Mouse (Mus musculus): Measurements from ENCODE around the gene Tnfrsf25. TPM values are rescaled to one million over a fixed set of nuclear protein-coding genes. Genes with fewer than 3 reads are reported as not detected.

The Tnfrsf25 gene
- polyA plus RNA-seq, 1 experiment from 2014 or later: 0.83 TPM

DNA sequence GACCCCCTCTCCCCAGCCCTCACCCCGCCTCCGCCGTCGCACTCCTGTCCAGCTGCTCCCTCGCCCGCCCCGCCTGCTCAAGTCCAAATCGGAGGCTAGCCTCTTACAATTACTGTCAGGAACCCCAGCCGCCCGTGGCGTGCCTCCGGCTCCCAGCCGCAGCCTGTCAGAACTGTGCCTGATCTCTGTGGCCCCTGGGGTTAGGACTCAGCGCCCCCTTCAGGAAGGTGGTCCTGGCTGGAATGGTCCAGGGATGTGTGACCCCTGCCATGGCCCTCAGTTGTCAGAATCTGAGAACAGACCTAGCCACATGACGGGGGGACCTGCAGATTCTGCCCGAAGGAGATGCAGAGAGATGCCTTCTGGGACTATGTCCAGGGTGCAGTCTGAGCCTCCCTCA is 1.7 kb upstream of the Tnfrsf25 start:
- ATAC-seq (replicated peaks; ENCODE audit: low FRiP score, low read depth): no peak

DNA sequence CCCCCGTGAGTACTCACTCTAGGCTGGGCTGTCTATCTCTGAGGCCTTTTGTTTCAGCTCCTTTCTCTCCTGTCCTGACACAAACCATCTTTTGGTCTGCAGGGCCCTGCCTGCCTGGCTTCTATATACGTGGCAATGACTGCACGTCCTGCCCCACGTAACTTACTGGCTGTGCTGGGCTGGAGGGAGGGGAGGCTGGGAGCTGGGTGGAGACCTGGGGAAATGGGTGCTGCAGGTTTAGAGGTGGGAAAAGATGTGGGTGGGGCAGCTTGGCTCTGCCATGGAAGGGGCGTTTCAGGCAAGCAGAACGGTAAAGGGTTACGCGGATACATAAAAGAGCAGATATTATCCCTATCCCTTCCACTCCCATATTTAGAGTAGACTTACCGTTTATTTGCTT is 1.8 kb downstream of the Tnfrsf25 start:
- Histone ChIP-seq H3K9ac (ENCODE audit: low read depth, low read length) (no peak overlapping the region), H3K27me3 (ENCODE audit: insufficient read depth, low read length) (peaks cover 18% of the 10 kb centered on the region; the same call in 1 of the 2 replicates), H3K4me2 (ENCODE audit: low read length) (no peak overlapping the region), H3K27ac (no peak overlapping the region), H3K4me3 (replicated peaks; ENCODE audit: low read depth, low read length) (no peak overlapping the region), H3K9me3 (replicated peaks; ENCODE audit: low read length) (no peaks in the 10 kb centered on the region), H3K4me1 (replicated peaks; ENCODE audit: insufficient read depth, low read length) (peaks cover 23% of the 10 kb centered on the region), H3K36me3 (ENCODE audit: insufficient read depth, low read length) (peaks cover 8% of the 10 kb centered on the region; the same call in 1 of the 2 replicates)
- no peak for DNase-seq (ENCODE audit: low spot score)
- ATAC-seq (replicated peaks; ENCODE audit: low FRiP score, low read depth): no peak
- 77% methylated on average over 9 of the region's 9 CpGs for WGBS
- no peak for TF ChIP-seq CTCF (IDR thresholded peaks at IDR 0.05; ENCODE audit: low read depth)

More for the DNA sequence above, 1.7 kb upstream of the Tnfrsf25 start:
- peaks cover 17% of the 10 kb centered on the region; the same call in 1 of the 2 replicates for H3K36me3 ChIP-seq (ENCODE audit: insufficient read depth, low read length)
- DNase-seq (ENCODE audit: low spot score): no peak
- H3K9ac ChIP-seq (ENCODE audit: low read depth, low read length): no peak overlapping the region
- H3K27ac ChIP-seq: no peak overlapping the region
- H3K27me3 ChIP-seq (ENCODE audit: insufficient read depth, low read length): no peaks in the 10 kb centered on the region
- H3K4me2 ChIP-seq (ENCODE audit: low read length): no peak overlapping the region
- no peaks in the 10 kb centered on the region for H3K9me3 ChIP-seq (replicated peaks; ENCODE audit: low read length)
- peaks cover 12% of the 10 kb centered on the region for H3K4me1 ChIP-seq (replicated peaks; ENCODE audit: insufficient read depth, low read length)
- peak; percentile 26 for TF ChIP-seq CTCF (IDR thresholded peaks at IDR 0.05; ENCODE audit: low read depth)
- no peak overlapping the region for H3K4me3 ChIP-seq (replicated peaks; ENCODE audit: low read depth, low read length)
- 76% methylated on average over 16 of the region's 16 CpGs for WGBS

DNA sequence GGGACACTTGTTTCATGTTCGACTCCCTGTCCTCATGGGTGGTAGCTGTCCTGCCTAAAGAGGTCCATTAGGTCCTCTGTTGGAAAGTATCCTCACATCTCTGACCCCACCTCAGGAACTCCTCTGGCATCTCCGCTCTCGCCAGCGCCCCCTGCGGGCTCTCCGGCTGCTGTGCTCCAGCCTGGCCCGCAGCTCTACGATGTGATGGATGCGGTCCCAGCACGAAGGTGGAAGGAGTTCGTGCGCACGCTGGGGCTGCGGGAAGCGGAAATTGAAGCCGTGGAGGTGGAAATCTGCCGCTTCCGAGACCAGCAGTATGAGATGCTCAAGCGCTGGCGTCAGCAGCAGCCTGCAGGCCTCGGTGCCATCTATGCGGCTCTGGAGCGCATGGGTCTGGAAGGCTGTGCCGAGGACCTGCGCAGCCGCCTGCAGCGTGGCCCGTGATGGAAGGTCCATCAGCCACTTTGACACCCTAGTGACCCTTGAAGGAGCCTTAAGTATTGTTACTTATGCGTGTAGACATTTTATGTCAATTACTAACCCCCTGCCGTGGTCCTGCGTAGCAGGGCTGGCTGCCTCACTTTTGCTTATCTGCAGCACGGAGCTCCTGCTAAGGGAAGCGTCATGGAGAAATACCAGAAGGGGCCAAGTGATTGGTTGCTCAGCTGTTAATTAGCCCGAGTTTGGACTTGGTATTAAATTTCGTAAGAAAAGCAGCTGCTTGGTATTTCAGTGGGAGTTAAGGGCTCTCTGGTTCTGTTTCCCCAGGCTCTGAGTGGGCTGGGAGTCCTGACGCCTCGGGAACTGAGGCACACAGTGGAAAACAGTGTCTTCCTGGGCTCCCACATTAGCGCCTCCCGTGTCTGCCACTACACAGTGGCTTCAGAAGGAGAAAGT is 3.9 kb downstream of the Tnfrsf25 start:
- peak overlapping the region; percentile 49 for H3K4me2 ChIP-seq (ENCODE audit: low read length)
- 9% methylated on average over 39 of the region's 39 CpGs for WGBS
- peak; percentile 81 for DNase-seq (ENCODE audit: low spot score)

DNA sequence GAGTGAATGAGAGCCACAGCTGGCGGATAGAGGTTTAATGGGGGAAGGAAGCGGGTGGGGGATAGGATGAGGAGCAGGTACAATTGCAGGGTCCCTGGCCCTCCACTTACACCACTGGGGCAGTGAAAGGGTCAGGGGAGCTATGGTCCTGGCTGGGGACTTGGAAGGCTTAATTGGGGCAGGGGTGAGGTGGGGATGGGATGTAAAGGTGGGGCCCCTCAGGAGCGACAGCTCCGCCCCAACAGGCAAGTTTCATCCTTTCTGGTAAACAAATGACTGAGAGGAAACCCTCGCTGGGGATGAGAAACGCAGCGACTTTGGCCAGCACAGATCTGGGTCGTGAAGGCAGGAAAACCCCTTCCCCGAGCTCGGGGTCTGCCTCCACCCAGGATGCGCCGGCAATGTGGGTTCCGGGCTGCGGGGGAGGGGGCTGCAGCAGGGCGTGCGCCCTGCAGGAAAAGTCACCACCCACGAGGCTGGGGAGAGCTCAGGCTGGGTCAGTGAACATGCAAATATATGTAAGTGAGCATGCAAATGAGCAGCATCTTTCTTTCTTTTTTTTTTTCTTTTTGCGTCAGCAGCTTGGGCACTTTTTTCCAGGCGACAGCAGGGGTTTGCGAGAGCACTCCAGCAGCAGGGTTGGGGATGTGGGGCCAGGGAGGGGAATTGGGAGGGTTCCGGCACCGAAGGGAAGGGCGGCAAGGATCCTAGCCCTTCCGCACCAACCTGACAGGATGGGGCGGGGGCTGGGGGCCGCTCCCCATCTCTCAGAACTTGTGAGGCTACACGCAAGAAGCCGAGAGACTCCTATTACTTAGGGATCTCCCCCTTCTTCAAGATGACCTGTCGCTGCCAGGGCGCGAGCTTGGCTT is 4.8 kb downstream of the Tnfrsf25 start:
- Histone ChIP-seq H3K9ac (ENCODE audit: low read depth, low read length) (0 out of 2 replicates have a peak overlapping the region, but pooled peaks have one; percentile 27), H3K4me3 (replicated peaks; ENCODE audit: low read depth, low read length) (peak overlapping the region; percentile 18; the same call in 1 of the 2 replicates), H3K27me3 (ENCODE audit: insufficient read depth, low read length) (peaks cover 39% of the 10 kb centered on the region), H3K4me1 (replicated peaks; ENCODE audit: insufficient read depth, low read length) (peaks cover 27% of the 10 kb centered on the region), H3K27ac (0 out of 2 replicates have a peak overlapping the region, but pooled peaks have one; percentile 25), H3K36me3 (ENCODE audit: insufficient read depth, low read length) (no peaks in the 10 kb centered on the region), H3K4me2 (ENCODE audit: low read length) (peak overlapping the region; percentile 49), H3K9me3 (replicated peaks; ENCODE audit: low read length) (no peaks in the 10 kb centered on the region)
- TF ChIP-seq CTCF (IDR thresholded peaks at IDR 0.05; ENCODE audit: low read depth): no peak
- WGBS: 3% methylated on average over 31 of the region's 31 CpGs
- DNase-seq (ENCODE audit: low spot score) (no peak), ATAC-seq (replicated peaks; ENCODE audit: low FRiP score, low read depth) (no peak)

More for the DNA sequence above, 3.9 kb downstream of the Tnfrsf25 start:
- TF ChIP-seq CTCF (IDR thresholded peaks at IDR 0.05; ENCODE audit: low read depth): peak; percentile 71
- H3K36me3 ChIP-seq (ENCODE audit: insufficient read depth, low read length): no peaks in the 10 kb centered on the region
- H3K27ac ChIP-seq: 0 out of 2 replicates have a peak overlapping the region, but pooled peaks have one; percentile 25
- H3K9me3 ChIP-seq (replicated peaks; ENCODE audit: low read length): no peaks in the 10 kb centered on the region
- 0 out of 2 replicates have a peak overlapping the region, but pooled peaks have one; percentile 18 for H3K4me3 ChIP-seq (replicated peaks; ENCODE audit: low read depth, low read length)
- peaks cover 30% of the 10 kb centered on the region for H3K27me3 ChIP-seq (ENCODE audit: insufficient read depth, low read length)
- ATAC-seq (replicated peaks; ENCODE audit: low FRiP score, low read depth): no peak
- H3K9ac ChIP-seq (ENCODE audit: low read depth, low read length): no peak overlapping the region
- H3K4me1 ChIP-seq (replicated peaks; ENCODE audit: insufficient read depth, low read length): peaks cover 23% of the 10 kb centered on the region

DNA sequence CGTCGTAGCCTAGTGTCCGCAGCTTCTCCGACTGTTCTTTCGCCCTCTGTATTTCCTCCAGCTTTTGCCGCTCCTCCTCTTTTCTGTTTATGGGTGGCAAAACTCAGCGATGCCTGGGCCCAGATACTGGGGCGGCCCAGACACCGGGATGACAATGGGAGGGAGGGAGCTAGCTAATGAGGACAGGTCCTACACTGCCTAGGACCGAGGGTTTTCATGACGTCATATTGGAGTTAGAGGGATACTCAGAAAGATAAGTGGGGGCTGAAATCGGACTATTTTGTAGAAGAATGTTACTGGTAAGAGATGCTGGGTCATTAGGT is 5.4 kb downstream of the Tnfrsf25 start:
- Histone ChIP-seq H3K9me3 (replicated peaks; ENCODE audit: low read length) (no peaks in the 10 kb centered on the region), H3K27ac (no peak overlapping the region), H3K4me2 (ENCODE audit: low read length) (peak overlapping the region; percentile 49), H3K4me3 (replicated peaks; ENCODE audit: low read depth, low read length) (peak overlapping the region; percentile 18; the same call in 1 of the 2 replicates), H3K4me1 (replicated peaks; ENCODE audit: insufficient read depth, low read length) (peaks cover 27% of the 10 kb centered on the region), H3K27me3 (ENCODE audit: insufficient read depth, low read length) (peaks cover 43% of the 10 kb centered on the region), H3K36me3 (ENCODE audit: insufficient read depth, low read length) (no peaks in the 10 kb centered on the region), H3K9ac (ENCODE audit: low read depth, low read length) (no peak overlapping the region)
- DNase-seq (ENCODE audit: low spot score): no peak
- no peak for TF ChIP-seq CTCF (IDR thresholded peaks at IDR 0.05; ENCODE audit: low read depth)
- 5% methylated on average over 12 of the region's 12 CpGs for WGBS
- no peak for ATAC-seq (replicated peaks; ENCODE audit: low FRiP score, low read depth)
